Mouse (Mus musculus) layer of hippocampus, postnatal 10 days (tissue): ENCODE data around the gene Gm11273. TPM values are rescaled to one million over a fixed set of nuclear protein-coding genes. Genes with fewer than 3 reads are reported as not detected.

Experiments
- DNase-seq, 2 experiments: peaks; one replicate each; pipeline ENCODE4 v3.0.0; 2021; ENCODE audit warnings: low spot score in 2 of 2
- total RNA-seq, 2 experiments: library from RNA; stranded (reverse); gene quantifications; 2 replicates each; pipeline ENCODE4 v1.2.3; 2021

Gene Gm11273
- total RNA-seq, 2 experiments from 2014 or later = 48.8 to 72.4 TPM

- no peak for DNase-seq
Observed at GRCm38 (mm10) chr13:21453042-21453441, 48.2 kb downstream of the Gm11273 start.

Other genes starting within 250 kb of the Gm11273 start
- gene Gpx5, start 208.7 kb downstream of the Gm11273 start, total RNA-seq = not detected
- gene Gpx6, start 189.3 kb downstream of the Gm11273 start, total RNA-seq = not detected
- gene Olfr1367, start 154.5 kb downstream of the Gm11273 start, total RNA-seq = not detected
- 10 to 100 TPM in 1 of 2 experiments, 1 to 10 TPM in 1; 9.9 to 10.2 TPM for gene Zscan12, start 138.6 kb downstream of the Gm11273 start, total RNA-seq
- 10 to 100 TPM; 41.7 to 42.0 TPM for gene Zkscan3, start 98.7 kb downstream of the Gm11273 start, total RNA-seq
- 1 to 10 TPM; 1.4 to 1.7 TPM for gene Pgbd1, start 60.4 kb downstream of the Gm11273 start, total RNA-seq
- gene Zscan26, start 47.7 kb downstream of the Gm11273 start, total RNA-seq = 10 to 100 TPM; 26.9 to 29.4 TPM
- gene Nkapl, start 32.9 kb downstream of the Gm11273 start, total RNA-seq = 1 to 10 TPM; 1.0 to 1.2 TPM
- gene Zkscan4, start 22.5 kb downstream of the Gm11273 start, total RNA-seq = 1 to 10 TPM; 6.6 to 7.9 TPM
- not detected for gene Gm10065, start 22.0 kb downstream of the Gm11273 start, total RNA-seq
- 10 to 100 TPM; 16.0 to 17.7 TPM for gene AK157302, start 6.2 kb downstream of the Gm11273 start, total RNA-seq
- 10 to 100 TPM; 12.9 to 15.9 TPM for gene Zkscan8, start 29.7 kb upstream of the Gm11273 start, total RNA-seq
- gene Olfr1366, start 41.4 kb upstream of the Gm11273 start, total RNA-seq = not detected
- not detected for gene Olfr1535, start 58.5 kb upstream of the Gm11273 start, total RNA-seq
- gene Olfr1364, start 80.3 kb upstream of the Gm11273 start, total RNA-seq = not detected
- gene Olfr1362, start 112.6 kb upstream of the Gm11273 start, total RNA-seq = not detected
- not detected for gene Olfr11, start 141.1 kb upstream of the Gm11273 start, total RNA-seq
- not detected for gene Olfr1361, start 162.0 kb upstream of the Gm11273 start, total RNA-seq
- not detected for gene Olfr1360, start 176.0 kb upstream of the Gm11273 start, total RNA-seq
- not detected for gene Olfr1359, start 196.7 kb upstream of the Gm11273 start, total RNA-seq
- gene Hist1h2bl, start 214.7 kb upstream of the Gm11273 start, total RNA-seq = 10 to 100 TPM; 55.7 to 83.1 TPM
- 10 to 100 TPM; 69.8 to 77.4 TPM for gene Hist1h2ai, start 215.0 kb upstream of the Gm11273 start, total RNA-seq
- 100 to 1,000 TPM; 100 to 141 TPM for gene Hist1h3h, start 216.2 kb upstream of the Gm11273 start, total RNA-seq
- gene Hist1h2bm, start 220.6 kb upstream of the Gm11273 start, total RNA-seq = 10 to 100 TPM; 17.6 to 20.3 TPM
- gene Hist1h4j, start 233.6 kb upstream of the Gm11273 start, total RNA-seq = 10 to 100 TPM; 22.7 to 23.3 TPM
- 100 to 1,000 TPM; 312 to 419 TPM for gene Hist1h4k, start 249.1 kb upstream of the Gm11273 start, total RNA-seq